Mouse (Mus musculus): ENCODE results near the gene Cmya5.
"Not testable (repeated sequence)": the region's sequence is repeated elsewhere in the genome, so short reads cannot be mapped to it uniquely, and the experiment has no call there.

The Cmya5 gene

DNA sequence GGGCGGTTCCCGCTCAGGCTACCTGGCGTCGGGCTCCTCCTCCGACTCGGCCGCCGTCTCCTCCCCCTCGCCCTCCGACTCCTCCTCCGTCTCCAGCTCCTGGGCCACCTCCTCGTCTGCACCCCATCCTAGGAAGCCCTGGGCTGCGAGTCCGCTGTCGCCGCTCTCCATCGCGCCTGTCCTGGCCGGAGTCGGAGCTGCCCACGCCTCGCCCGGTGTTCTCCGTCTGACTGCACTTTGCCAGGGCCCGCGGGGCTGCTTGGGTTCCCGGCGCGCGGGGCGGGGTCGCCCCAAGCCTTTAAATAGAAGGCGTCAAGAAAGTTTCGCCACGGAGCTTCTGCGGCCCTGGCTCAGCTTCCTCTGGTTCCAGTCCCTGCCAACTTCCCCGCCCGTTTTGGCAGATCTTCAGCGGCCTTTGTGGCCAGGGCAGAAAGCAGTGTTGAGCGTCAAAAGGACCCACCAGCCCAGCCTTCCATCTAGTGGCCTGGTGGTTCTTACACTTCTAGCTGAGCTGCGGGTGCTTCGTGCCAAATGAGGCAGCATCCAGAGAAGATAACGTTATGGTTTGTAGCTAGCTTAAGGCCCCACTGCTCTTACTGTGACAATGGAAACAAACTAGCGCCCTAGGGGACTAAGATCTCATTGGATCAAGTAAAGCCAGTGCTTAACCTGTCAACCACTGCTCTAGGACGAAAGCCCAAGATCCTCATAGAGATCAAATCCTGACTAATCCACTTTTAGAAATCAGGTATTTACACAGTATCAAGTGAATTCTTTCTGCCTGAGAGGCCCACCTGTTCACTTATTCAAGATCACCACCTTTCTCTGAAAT, at the start of gene Cmya5:
Gene Cmya5, minus strand, starts transcription at position 389 of the 832 bp plus-strand sequence.
- peak; percentile 84 to 96 for DNase-seq (ENCODE audit: inconsistent age in 2 of 2, low spot score in 1 of 2)

DNA sequence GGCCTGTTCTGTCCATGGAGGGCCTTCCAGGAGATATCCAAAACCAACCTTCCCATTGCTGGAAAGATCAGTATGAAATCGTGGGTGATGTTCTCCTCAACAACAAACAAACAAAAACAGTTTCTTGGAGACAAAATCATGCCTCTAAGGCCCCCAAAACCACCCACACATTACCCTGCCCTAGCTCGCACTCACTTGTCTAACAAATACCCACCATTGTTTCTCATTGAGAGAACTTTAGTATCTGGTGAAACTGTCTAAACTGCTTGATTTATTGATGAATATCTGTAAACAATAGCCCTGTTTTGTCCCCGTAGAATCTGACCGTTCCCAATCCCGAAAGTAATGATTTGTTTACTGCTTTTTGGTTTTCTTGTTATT, 48.1 kb upstream of the Cmya5 start:
- DNase-seq (ENCODE audit: inconsistent age in 2 of 2, low spot score in 1 of 2), result no peak

DNA sequence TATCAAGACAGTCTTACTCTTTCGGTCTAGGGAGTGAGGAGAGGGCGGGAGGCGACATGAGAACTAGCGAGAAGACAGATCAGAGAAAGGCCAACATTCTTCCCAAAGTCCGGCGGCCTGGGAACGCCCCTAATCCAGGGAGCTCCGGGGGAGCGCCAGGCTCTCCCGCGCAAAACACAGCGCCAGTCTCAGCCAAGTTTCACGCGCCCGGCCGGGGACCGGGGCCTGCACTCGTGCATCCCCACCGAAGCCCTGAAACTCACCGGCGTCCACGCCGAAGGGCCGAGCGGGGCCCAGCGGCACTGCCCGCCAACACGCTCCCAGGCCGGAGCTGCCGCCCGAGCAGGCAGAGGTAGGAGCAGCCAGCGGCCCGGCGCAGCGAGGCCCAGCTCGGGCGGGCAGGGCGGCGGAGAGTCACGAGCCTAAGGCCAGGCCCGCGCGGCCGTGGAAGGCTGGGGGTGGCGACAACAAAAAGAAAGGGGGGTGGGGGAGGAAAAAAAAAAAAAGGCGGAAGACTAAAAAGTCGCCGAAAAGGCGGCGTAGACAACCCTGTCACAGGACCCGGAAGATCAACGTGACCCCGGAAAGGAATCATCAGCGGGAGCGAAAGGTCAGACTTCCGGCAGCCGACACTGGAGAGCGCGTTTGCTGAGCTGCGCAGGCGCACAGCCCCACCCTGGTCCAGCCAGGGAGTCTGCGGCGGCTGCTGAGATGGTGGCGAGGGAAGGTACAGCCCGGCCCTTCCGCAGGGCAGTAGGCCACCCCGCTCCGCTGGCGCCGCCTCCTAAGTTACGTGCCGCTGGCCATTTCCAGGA, 47.5 kb upstream of the Cmya5 start, which contains the start of gene Tent2:
Gene Tent2, minus strand, starts transcription at position 555 of the 815 bp plus-strand sequence.
- peak; percentile 97 for DNase-seq (ENCODE audit: inconsistent age in 2 of 2, low spot score in 1 of 2)

DNA sequence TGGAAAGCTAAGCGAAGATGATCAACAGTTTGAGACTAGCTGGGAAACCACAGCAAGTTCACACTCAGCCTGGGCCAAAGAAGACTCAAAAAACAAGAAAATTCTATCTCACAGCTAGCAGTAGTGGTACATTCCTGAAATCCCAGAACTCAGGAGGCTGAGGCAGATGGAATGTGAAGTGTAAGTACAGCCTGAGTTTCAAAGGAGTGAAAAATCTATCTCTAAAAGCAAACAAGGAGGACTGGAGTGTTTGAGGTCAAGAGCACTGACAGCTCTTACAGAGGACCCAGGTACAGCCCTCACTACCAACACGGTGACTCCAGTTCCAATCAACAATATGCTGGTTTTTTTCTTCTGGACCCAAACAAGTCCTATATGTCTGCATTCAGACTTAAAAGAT, 44.9 kb upstream of the Cmya5 start:
- no peak for DNase-seq (ENCODE audit: inconsistent age in 2 of 2, low spot score in 1 of 2)

DNA sequence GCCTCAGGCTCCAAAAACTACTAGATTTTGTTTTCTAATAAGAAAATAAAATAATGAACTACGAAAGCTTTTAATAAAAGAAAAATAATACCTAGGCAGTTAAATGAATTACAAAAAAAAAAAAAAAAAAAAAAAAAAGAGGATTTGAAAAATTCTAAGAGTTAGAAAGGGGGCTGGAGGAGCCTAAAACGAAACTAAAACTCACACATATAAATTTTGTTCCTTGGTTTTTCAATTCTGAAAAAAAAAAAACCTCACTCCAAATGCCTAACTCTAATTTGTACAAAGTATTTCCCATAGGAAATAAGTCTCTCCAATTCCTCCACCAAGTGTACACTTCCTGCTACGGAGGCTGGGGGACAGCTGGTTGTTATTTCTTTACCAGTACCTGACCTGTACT, 44.2 kb upstream of the Cmya5 start:
- no peak for DNase-seq (ENCODE audit: inconsistent age in 2 of 2, low spot score in 1 of 2)

DNA sequence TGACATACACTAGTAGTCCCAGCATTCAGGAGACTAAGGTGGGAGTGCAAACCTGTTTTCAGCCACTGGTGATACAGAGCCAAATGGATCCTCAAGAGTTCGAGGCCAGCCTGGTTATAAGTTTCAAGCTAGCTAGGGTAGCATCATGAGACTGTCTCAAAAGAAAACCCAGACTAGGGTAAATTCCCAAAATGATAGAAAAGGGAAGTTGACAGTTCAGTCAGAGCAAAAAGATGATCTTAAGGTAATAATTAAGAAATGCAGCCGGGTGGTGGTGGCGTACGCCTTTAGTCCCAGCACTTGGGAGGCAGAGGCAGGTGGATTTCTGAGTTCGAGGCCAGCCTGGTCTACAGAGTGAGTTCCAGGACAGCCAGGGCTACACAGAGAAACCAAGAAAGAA, 43.3 kb upstream of the Cmya5 start:
- DNase-seq (ENCODE audit: inconsistent age in 2 of 2, low spot score in 1 of 2), result not testable (repeated sequence)

DNA sequence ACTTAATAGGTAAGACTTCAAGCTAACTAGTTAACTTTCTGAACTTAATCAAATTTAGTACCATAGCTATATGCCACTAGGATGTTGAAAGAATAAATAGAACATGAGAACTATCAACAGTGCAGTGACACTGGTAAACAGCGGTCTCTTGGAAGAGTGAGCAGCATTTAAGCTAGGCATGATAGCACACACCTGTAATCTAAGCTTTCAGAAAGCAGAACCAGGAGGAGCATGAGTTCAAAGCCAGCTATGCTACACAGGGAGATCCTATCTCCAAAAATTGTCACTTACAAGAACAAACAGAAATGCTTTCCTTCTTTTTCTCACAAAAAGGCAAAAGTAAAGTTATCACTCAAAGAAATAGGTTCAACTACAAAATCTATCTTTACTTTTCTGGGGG, 35.8 kb upstream of the Cmya5 start:
- no peak for DNase-seq (ENCODE audit: inconsistent age in 2 of 2, low spot score in 1 of 2)

DNA sequence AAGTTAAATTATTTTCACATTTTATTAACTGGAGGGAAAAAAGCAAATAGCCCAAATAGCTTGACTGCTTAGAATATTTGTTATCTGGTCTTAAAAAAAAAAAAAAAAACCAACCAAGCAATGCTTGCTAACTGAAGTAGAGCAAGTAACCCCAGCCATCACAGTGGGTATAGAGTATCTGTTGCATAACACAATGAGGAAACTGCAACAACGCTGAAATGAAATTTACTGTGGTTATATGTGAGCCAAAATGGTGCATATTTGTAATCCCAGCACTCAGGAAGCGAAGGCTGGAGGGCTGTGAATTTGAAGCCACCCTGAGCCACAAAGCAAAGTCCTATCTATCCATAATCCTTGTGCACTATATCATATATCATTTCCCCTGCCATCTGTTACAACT, 35.0 kb upstream of the Cmya5 start:
- DNase-seq (ENCODE audit: inconsistent age in 2 of 2, low spot score in 1 of 2), result peak in 1 of 2 experiments; percentile 24

DNA sequence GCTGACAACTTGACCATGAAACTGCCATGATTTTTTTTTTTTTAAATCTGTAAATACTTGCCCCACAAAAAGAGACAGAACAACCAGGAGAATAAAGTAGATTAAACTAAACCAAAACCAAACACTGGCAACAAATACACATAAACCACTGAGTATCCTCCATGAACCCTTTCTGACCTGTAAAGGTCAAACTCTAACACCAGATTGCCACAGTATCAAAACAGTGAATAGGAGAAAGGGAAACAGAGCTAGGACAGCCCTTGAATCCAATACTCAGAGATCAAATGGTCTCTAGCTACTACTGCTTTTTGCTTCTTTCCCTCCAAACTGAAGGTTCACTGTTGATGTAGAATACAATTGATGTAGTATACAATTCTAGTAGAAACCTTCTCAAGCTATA, 33.0 kb upstream of the Cmya5 start:
- no peak for DNase-seq (ENCODE audit: inconsistent age in 2 of 2, low spot score in 1 of 2)

DNA sequence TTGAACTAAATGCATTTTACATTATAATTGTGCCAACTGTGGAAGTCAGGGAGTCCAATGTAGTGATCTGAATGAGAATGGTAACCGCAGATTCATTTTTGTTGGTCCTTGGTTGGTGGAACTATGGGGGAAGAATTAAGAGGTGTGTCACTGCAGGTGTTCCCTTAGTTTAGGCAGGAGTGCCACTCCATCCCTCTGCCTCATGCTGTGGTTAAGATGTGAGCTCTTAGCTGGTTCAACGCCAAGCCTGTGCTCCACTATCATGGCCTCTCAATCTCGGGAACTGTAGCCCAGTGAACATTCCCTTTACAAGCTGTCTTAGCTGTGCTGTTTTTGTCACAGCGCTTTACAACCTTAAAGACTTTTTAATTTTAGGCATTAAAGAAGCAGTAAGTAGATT, 18.8 kb upstream of the Cmya5 start:
- no peak for DNase-seq (ENCODE audit: inconsistent age in 2 of 2, low spot score in 1 of 2)

DNA sequence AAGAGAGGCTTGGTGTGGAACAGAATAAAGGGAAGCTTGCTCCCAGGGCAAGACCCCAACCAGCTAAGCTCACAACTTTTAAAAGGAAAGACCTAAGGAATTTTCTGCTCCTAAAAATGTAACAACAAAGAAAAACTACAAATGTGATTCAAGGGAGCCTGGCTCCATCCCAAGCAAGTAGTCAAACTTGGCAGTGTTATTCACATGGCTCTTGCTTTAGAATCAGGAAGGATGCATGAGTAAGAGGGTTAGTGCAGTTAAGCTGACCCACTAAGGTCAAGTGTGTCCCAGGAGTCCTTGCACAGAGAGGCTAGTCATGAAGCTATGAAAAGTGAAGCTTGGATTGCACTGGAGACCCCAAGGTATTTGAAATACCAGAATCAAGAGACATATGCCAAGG, 17.9 kb upstream of the Cmya5 start:
- DNase-seq (ENCODE audit: inconsistent age in 2 of 2, low spot score in 1 of 2), result peak; percentile 29 to 82

DNA sequence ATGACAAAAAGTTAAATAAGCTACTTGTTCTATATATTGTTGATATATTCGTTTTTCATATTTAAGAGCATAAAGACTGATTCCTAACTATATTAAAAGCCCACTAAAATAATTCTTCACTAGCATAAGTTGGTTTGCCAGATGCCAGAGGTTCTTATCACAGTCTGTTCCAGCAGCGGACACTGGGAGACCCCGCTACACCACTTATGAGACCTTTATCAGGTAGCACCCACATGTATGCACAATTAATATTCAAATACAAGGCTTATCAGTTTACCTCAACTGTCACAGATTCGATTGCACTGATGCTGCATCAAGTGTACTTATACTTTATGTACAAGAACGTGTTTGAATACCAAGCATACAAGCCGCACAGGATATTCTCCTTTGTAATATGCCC, 13.7 kb upstream of the Cmya5 start:
- no peak for DNase-seq (ENCODE audit: inconsistent age in 2 of 2, low spot score in 1 of 2)

DNA sequence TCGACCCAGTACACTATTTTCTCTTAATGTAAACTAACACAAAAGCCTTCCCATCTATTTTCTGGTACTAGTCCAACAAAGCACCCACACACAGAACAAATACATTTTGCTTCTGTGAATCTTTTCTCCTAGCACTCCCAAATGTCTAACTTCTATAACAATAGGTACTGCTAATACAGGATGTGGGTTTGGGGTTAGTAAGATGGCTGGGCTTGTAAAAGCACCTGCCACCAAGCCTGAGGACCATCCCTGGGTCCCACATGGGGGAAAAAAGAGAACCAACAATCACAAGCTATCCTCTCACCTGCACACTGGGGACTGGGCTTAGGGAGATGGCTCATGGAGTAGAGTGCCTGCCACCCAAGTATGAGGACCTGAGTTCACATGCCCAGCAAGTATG, 8.8 kb upstream of the Cmya5 start:
- DNase-seq (ENCODE audit: inconsistent age in 2 of 2, low spot score in 1 of 2), result no peak

DNA sequence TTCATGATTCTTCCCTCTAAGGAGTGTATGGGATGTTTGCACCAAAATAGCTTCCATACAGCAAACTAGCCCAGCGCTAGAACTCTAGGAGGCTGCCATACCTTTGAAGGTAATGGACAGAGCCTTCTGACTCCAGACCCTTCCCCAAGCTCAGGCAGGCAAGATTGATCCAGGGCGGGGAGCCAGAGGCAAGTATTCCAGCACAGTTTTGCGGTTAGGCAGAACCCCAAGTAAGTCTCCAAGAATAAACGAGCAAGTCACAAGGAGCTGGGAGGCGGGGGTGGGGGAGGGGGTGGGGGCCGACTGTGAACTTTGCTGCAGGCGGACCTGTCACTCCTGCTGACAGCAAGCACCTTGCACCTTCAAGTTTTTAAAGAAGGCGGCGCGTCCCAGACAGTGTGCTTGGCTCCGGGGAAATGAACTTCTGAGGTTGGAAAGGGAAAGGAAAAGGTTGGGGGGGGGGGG, 673 bp downstream of the Cmya5 start:
- no peak for DNase-seq (ENCODE audit: inconsistent age in 2 of 2, low spot score in 1 of 2)

DNA sequence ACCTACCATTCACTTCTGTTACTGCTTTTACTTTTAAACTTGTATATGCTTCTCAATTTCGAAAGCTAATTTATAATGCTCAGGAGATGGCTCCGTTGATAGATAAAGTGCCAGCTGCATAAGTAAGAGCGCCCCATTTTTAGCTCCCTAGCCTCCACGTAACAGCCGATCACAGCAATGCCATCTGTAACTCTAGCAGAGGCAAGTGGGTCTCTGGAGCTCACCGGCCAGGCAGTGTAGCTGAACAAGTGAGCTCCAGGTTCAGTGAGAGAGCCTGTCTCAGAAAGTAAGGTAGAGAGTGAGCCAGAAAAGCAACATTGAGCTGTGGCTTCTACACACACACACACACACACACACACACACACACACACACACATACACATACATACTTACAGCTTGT, 3.3 kb downstream of the Cmya5 start:
- no peak for DNase-seq (ENCODE audit: inconsistent age in 2 of 2, low spot score in 1 of 2)

DNA sequence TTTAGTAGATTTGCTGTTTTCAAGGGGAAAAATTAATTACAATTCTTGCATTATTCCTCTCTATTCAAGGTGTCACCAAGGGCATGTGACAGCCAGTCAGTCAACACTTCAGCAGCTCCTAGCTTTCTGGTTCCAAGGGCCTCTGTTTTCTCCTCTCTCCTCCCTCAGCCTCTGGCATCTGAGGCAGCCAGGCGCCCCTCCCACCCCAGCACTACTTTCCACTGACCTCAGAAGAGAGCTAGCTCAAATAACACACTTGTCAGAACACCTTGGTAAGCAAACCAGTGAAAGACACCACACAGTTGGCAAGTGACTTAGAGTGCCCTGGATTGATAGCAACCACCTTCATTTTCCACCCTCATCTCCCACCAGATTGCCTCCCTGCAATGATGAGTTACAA, 6.5 kb downstream of the Cmya5 start:
- no peak for DNase-seq (ENCODE audit: inconsistent age in 2 of 2, low spot score in 1 of 2)

DNA sequence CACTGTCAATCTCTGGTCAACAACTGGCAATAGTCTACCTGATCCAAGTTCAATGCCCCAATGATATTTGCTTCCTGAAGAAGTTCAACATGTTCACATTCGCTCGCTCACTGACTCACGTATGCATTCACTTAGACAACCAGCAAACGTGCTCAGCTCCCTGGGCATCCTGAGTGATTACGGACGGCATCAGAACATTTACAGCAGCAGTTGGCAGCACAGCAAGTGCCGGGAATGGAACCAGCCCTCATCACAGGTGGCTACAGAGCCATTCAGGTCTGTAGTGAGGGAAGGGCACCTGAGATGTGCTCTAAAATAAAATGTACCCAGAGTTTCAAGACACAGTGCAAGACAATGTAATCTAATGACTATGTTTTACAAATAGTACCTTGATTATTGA, 7.4 kb downstream of the Cmya5 start:
- no peak for DNase-seq (ENCODE audit: inconsistent age in 2 of 2, low spot score in 1 of 2)

DNA sequence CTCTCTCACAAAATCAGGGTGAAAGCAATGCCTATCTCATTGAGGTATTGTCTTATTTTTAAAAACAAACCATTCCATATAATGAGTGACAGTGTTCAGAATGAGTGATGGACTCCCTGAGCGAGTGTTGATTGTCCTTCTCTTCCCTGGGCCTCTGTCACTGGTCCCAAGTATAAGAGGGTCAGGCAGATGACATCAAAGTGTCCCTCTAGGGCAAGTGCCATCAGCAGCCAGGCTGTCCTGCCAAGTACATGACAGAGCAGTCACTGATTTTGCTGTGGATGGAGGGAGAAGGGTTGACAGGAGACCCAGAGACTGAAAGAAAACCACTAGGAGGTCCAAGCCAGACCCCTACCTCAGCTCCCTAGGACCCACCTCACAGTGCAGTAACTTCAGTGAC, 8.3 kb downstream of the Cmya5 start:
- DNase-seq (ENCODE audit: inconsistent age in 2 of 2, low spot score in 1 of 2), result no peak

DNA sequence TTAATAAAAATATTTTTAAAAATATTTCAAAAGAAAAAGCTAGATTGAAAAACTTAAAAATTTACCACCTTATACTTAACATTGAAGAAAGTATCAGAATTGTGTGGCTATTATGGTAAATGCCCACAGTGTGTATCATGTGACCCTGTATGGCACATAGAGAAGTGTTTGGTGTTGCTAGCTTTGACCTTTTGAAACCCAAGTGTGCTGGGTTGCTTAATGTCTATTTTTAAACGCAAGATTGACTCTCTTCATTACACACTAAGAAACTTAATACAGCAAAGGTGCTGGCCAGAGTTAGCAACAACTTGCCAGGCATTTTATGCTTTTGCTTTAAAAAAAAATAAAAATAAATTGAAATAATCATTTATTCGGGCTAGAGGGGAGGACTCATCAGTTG, 9.0 kb downstream of the Cmya5 start:
- no peak for DNase-seq (ENCODE audit: inconsistent age in 2 of 2, low spot score in 1 of 2)

DNA sequence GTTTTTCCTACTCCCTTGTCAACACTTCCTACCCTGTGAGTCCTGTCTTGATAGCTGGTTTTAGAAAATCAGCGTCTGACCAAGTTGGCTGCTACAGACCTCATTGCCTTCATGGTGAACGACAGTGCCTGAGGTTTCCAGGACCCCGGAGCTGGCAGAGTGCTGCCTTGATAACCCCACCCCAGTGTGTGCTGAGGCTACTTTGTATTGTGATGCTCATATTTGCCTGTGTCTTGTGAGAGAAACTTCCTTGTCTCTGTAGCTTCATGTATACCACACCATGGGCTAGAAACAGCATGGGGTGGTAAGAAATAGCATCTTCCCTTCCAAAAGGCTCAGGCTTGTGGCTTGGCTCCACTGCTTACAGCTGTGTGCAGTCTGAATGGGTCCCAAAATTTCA, 13.8 kb downstream of the Cmya5 start:
- DNase-seq (ENCODE audit: inconsistent age in 2 of 2, low spot score in 1 of 2), result peak in 1 of 2 experiments; percentile 9

DNA sequence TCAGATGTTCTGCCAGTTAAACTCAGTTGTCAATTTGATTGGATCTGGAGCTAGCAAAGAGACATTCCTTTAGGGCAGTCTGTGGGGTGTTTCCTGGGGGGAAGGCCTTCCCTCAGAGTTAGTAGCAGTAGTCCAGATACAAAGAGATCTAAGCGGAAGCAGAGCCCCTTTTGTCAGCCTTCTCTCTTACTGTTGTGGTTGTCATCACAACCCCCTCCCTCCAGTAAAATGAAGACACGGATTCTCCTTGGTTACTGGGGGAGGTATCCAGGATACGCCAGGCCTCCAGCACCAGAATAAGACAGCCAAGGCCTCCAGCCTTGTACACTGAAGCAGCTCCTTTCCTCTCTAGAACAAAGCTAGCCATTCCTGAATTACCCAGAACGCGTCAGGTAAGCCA, 15.6 kb downstream of the Cmya5 start:
- DNase-seq (ENCODE audit: inconsistent age in 2 of 2, low spot score in 1 of 2), result peak in 1 of 2 experiments; percentile 12
